Mouse (Mus musculus) heart, adult 2 months (tissue): ENCODE measurements around the gene Gm15517. TPM values are rescaled to one million over a fixed set of nuclear protein-coding genes. Genes with fewer than 3 reads are reported as not detected.
A peak's percentile ranks its signal among the peaks of the same experiment; 100 is the strongest.

Experiments
- DNase-seq, 2 experiments: peaks; one replicate each; pipeline ENCODE4 v3.0.0; 2021
- H3K27ac ChIP-seq: fragments of 200-600 bp; 2 replicates; pipeline ENCODE4 v1.8.1; 2022
- H3K27me3 ChIP-seq: fragments of 200-500 bp; 2 replicates; pipeline ENCODE4 v1.6.1; 2012; ENCODE audit warnings: mild to moderate bottlenecking, low read length, inconsistent platforms, mixed read lengths; ENCODE audit not compliant: control insufficient read depth, insufficient read depth
- H3K36me3 ChIP-seq: fragments of 200-500 bp; 2 replicates; pipeline ENCODE4 v1.6.1; 2012; ENCODE audit warnings: low read length, inconsistent platforms; ENCODE audit not compliant: control insufficient read depth, insufficient read depth
- H3K4me1 ChIP-seq: fragments of 200-500 bp; 2 replicates; pipeline ENCODE4 v1.6.1; 2011; ENCODE audit warnings: low read length; ENCODE audit not compliant: control insufficient read depth, insufficient read depth
- H3K4me3 ChIP-seq: fragments of 200-600 bp; 2 replicates; pipeline ENCODE4 v1.8.1; 2022
- H3K79me2 ChIP-seq: fragments of 200-500 bp; replicated peaks from 2 replicates; pipeline ENCODE4 v1.6.1; 2012; ENCODE audit warnings: mild to moderate bottlenecking, inconsistent platforms, low read length, moderate library complexity, mixed read lengths; ENCODE audit not compliant: control insufficient read depth, insufficient read depth
- H3K9ac ChIP-seq: fragments of 200-500 bp; 2 replicates; pipeline ENCODE4 v1.6.1; 2012; ENCODE audit warnings: low read depth, mild to moderate bottlenecking, control low read depth, inconsistent platforms, low read length, mixed read lengths
- CTCF ChIP-seq: fragments of 200-600 bp; IDR thresholded peaks from 2 replicates; pipeline ENCODE4 v1.8.1; 2022; ENCODE audit warnings: antibody characterized with exemption, mild to moderate bottlenecking, moderate library complexity
- EP300 ChIP-seq: fragments of 200-500 bp; IDR thresholded peaks from 2 replicates; pipeline ENCODE4 v1.6.1; 2011; ENCODE audit warnings: low read depth, low read length, control low read depth; ENCODE audit not compliant: insufficient read depth
- POLR2A ChIP-seq: fragments of 200-500 bp; IDR thresholded peaks from 2 replicates; pipeline ENCODE4 v1.6.1; 2011; ENCODE audit warnings: mild to moderate bottlenecking, low read depth, low read length, control low read depth; ENCODE audit not compliant: insufficient read depth
- WGBS: fragments of 180-500 bp; shearing (Covaris S2); methylation state at CpG from one replicate; pipeline ENCODE4 v1.1.7; 2018; 5-methylcytosine and 5-hydroxymethylcytosine counted together
- intact Hi-C: fragments of 180-260 bp; cut with DNase I; formaldehyde crosslinking; loops from one replicate; pipeline ENCODE4 v1.15.1; 2025
- polyA plus RNA-seq: library from polyadenylated mRNA; depleted of rRNA; stranded (reverse); fragments of >200 nt; gene quantifications from 2 replicates; pipeline ENCODE4 v1.2.3, GENCODE M21; 2012
- total RNA-seq, 2 experiments: library from RNA; stranded (reverse); gene quantifications; 2 replicates each; pipeline ENCODE4 v1.2.3; 2021

Gm15517 gene
- total and polyA plus RNA-seq, 3 experiments = not detected

DNA sequence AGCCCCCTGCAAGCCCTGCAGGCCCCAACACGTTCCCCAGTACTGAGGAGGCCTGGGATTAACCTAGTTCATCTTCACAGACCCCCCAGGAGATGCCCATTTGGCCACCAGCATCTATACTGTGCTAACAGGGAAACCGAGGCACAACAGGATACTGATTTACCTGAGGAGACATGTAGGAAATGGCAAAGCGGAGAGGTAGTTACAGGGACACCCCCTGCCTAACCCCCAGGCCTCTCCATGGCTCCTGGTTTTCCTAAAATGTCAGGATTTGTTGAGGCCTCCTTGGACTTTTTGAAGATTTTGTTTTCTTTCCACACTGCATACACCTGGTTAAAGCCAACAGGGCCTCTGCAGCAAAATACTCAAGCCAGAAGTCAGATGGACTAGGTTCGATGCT, 4.0 kb upstream of the Gm15517 start, which contains the start of gene Acp4:
Acp4 (minus strand) TSS at position 101 of the 400 bp plus-strand sequence.
- intact Hi-C loops = no loop called here
- Histone ChIP-seq H3K9ac (no peak within 1 kb of the TSS), H3K4me3 (no peak within 1 kb of the TSS), H3K27me3 (no peaks in the 10 kb centered on the region), H3K79me2 (no peaks in the 10 kb centered on the region), H3K36me3 (no peaks in the 10 kb centered on the region), H3K27ac (no peak within 1 kb of the TSS), H3K4me1 (no peaks in the 10 kb centered on the region)
- TF ChIP-seq POLR2A (no peak), EP300 (no peak), CTCF (no peak)
- DNase-seq = no peak
- WGBS = 70% methylated on average over 4 of the region's 4 CpGs

DNA sequence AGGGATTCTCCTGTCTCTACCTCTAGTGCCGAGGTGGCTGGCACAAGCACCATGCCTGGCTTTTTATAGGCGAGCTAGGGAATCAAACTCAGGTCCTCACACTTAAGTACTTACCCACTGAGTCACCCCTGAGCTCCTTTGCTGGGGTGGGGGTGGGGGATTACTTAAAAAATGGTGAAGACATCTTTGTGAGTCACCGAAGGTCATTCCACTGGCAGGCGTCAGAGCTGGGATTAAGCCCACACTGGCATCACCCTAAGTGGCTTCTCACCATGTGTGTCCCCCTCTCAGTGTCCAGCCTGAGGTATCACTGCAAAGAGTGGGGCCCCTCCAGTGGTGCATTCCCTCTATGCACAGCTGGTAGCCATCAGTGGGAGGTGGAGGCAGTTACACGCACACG, 837 bp upstream of the Gm15517 start:
- intact Hi-C loops = loop anchor here (5.0 to 10.0 kb wide), 3 partner anchors 47 to 394 kb away; partner anchors contain the start of gene Clec11a
- no peaks in the 10 kb centered on the region for H3K27me3 ChIP-seq
- 65% methylated on average over 6 of the region's 6 CpGs for WGBS
- no peak overlapping the region for H3K27ac ChIP-seq
- H3K9ac ChIP-seq = no peak overlapping the region
- no peak overlapping the region for H3K4me3 ChIP-seq
- no peak for TF ChIP-seq EP300
- no peak for TF ChIP-seq POLR2A
- no peak for TF ChIP-seq CTCF
- no peaks in the 10 kb centered on the region for H3K36me3 ChIP-seq
- H3K79me2 ChIP-seq = no peaks in the 10 kb centered on the region
- DNase-seq = no peak
- H3K4me1 ChIP-seq = no peaks in the 10 kb centered on the region

DNA sequence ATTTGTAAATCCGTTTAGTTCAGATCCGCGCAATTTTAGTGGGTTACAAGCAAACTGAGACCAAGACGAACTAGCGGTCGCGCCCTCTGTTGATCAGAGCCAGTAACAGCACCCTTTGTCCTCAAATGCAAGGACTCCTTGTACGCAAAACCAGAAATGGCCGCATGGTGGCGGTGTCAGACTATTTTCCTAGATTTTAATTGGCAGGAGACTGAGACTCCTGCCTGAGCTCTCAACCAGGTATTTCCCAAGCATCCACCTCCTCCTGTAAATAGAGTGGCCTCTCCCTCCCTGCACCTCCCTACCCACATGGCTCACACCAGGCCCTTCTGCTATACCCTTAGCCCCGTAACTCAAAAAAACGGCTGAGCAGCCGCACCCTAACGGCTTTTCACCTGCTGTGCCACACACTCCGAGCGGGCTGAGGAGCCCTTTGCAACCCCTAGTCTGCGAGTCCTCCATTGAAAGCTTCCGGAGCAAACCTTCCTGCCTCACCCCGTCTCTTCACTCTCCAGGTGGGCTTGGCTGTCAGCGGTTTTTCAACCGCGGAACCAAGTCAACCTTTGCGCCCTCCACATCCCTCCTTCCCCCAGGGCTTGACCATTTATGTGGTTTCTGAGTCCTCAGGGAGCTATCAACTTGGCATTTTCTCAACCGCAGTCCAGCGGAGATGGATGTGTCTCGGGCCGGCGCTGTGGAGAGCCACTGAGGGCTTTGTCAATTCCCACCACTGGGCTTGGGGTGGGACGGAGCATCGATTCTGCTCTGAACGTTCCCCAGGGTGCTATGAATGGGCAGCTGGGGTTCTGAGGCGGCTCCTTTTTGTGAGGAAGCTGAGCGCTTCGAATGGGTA, 1.8 kb downstream of the Gm15517 start:
- Histone ChIP-seq H3K27ac (no peak overlapping the region), H3K36me3 (no peaks in the 10 kb centered on the region), H3K79me2 (no peaks in the 10 kb centered on the region), H3K27me3 (no peaks in the 10 kb centered on the region), H3K4me1 (no peaks in the 10 kb centered on the region), H3K9ac (no peak overlapping the region), H3K4me3 (no peak overlapping the region)
- peak; percentile 98 for TF ChIP-seq CTCF
- no peak for TF ChIP-seq POLR2A
- TF ChIP-seq EP300 = peak; percentile 89
- WGBS = 2% methylated on average over 34 of the region's 34 CpGs
- peak; percentile 88 to 96 for DNase-seq
- intact Hi-C loops = loop anchor here (1.0 to 10.0 kb wide), 5 partner anchors 44 to 392 kb away; partner anchors contain the start of gene Clec11a

DNA sequence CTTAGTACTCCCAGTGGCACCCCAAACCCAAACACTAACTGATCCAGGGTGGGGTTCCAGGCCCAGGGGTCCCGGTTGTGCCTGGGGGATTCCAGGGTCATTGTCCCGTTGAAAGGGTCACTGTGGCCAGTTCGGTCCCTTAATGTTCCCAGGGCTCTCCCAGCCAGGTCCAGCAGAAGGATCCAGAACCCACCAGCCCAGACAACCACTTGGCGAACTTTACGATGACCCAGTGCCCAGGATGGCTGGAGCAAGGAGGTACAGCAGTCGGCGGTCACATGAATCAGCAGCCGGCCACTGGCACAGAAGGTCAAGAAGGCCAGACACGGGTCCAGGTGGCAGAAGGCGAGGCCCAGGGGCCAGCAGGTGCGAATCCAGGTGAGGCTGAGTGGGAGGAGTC, 6.9 kb downstream of the Gm15517 start:
- H3K9ac ChIP-seq = no peak overlapping the region
- TF ChIP-seq CTCF (no peak), POLR2A (no peak)
- H3K27ac ChIP-seq = no peak overlapping the region
- intact Hi-C loops = loop anchor here (10.0 kb wide), 1 partner anchor 387 kb away; no protein-coding TSS in a partner anchor
- 79% methylated on average over 11 of the region's 11 CpGs for WGBS
- no peaks in the 10 kb centered on the region for H3K27me3 ChIP-seq
- no peak overlapping the region for H3K4me3 ChIP-seq
- no peaks in the 10 kb centered on the region for H3K79me2 ChIP-seq
- DNase-seq = no peak
- H3K36me3 ChIP-seq = no peaks in the 10 kb centered on the region
- H3K4me1 ChIP-seq = no peaks in the 10 kb centered on the region

DNA sequence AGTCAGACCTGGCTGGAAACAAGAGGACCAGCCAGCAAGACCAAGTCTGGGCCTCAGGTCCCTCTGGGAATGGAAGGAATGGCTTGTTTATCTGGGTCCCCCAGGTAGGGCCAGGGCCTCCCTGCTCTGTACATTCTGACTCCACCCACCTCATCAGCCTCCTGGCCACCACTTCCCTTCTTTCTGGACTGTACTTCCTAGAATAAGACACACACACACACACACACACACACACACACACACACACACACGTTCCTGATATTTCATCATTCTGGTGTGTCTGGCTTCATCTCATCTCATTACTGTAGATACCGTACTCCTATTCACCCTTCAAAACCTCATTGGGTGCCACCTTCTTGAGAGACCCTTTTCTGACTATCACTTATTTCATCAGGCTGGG, 8.2 kb downstream of the Gm15517 start:
- no peak for DNase-seq
- no peak for TF ChIP-seq CTCF
- TF ChIP-seq POLR2A = no peak
- no peak for TF ChIP-seq EP300
- no peak overlapping the region for H3K27ac ChIP-seq
- no peaks in the 10 kb centered on the region for H3K4me1 ChIP-seq
- H3K9ac ChIP-seq = no peak overlapping the region
- no peaks in the 10 kb centered on the region for H3K79me2 ChIP-seq
- no peak overlapping the region for H3K4me3 ChIP-seq
- intact Hi-C loops = loop anchor here (10.0 kb wide), 1 partner anchor 385 kb away; no protein-coding TSS in a partner anchor
- H3K36me3 ChIP-seq = no peaks in the 10 kb centered on the region
- H3K27me3 ChIP-seq = no peaks in the 10 kb centered on the region; the same call in 1 of the 2 replicates
- 65% methylated on average over 2 of the region's 2 CpGs for WGBS

DNA sequence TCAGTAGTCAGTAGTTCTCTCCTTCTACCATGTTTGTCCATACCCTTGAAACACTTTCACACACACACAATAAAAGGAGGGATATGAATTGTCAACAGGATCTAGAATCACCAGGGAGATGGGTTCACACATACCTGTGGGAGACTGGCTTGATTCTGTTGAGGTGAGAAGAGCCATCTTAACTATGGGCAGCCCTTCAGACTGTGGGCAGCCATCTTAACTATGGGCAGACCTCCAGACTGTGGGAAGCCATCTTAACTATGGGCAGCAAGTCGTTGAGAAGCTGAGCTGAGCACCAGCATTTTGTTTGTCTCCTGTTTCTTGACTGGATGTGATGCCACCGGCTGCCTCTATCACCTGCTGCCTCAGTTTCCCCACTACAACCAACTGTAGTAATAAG, 10.1 kb downstream of the Gm15517 start:
- WGBS = 75% methylated on average over 2 of the region's 2 CpGs

More for the DNA sequence above, 10.1 kb downstream of the Gm15517 start:
- no peak for DNase-seq
- Histone ChIP-seq H3K27ac (no peak overlapping the region), H3K4me3 (no peak overlapping the region), H3K4me1 (no peaks in the 10 kb centered on the region), H3K36me3 (no peaks in the 10 kb centered on the region), H3K9ac (no peak overlapping the region), H3K79me2 (no peaks in the 10 kb centered on the region), H3K27me3 (no peaks in the 10 kb centered on the region; the same call in 1 of the 2 replicates)
- intact Hi-C loops = no loop called here
- TF ChIP-seq POLR2A (no peak), EP300 (no peak), CTCF (no peak)
